Mouse (Mus musculus): Measurements from ENCODE around the gene Ppp6r3.

Gene Ppp6r3

DNA sequence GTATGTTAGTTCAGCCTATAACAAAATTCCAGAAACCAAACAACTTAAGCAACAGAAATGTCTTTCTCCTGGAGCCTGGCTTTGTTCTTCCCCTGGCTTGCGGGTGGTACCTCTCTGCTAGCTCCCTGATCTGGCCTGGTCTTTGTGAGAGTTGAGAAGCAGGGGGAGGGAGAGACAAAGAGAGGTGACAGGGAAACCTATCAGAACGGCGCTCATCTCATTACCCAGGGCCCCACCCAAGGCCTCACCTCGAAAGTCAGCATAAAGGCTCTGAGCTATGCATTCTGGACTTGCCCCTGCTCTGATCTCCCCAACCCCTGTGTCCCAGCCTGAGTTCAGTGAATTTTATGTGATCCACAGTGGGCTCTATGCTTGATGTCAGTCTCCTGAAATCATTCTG, 140.9 kb downstream of the Ppp6r3 start:
- DNase-seq (ENCODE audit: low spot score in 2 of 2): no peak

GRCm38 (mm10) chr19:3434124-3434523, 141.4 kb downstream of the Ppp6r3 start:
- DNase-seq (ENCODE audit: low spot score in 2 of 2): no peak

- DNase-seq (ENCODE audit: low spot score in 2 of 2): no peak
These were observed 143.6 kb downstream of the Ppp6r3 start for GRCm38 (mm10) chr19:3431969-3432368.

DNA sequence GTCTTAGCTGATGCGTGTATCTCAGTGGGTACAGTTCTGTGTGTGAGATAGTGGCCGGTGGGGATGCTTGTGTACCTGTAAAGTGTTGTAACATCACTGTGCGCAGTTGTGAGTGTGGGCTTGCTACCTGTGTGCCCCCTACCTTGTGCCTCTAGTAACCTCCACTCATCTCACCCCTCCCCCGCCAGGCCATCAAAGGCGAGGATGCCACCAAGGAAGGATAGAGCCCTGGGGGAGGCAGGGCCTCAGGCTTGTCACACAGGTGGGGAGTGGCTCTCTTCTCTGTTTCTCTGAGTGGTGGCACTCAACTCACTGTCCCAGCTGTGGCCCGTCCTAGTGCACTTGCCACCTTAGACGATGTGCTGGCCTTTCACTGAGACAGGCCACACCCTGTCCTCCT, 144.5 kb downstream of the Ppp6r3 start:
- DNase-seq (ENCODE audit: low spot score in 2 of 2): no peak

- no peak for DNase-seq (ENCODE audit: low spot score in 2 of 2)
These were observed 146.3 kb downstream of the Ppp6r3 start for GRCm38 (mm10) chr19:3429156-3429816.

DNA sequence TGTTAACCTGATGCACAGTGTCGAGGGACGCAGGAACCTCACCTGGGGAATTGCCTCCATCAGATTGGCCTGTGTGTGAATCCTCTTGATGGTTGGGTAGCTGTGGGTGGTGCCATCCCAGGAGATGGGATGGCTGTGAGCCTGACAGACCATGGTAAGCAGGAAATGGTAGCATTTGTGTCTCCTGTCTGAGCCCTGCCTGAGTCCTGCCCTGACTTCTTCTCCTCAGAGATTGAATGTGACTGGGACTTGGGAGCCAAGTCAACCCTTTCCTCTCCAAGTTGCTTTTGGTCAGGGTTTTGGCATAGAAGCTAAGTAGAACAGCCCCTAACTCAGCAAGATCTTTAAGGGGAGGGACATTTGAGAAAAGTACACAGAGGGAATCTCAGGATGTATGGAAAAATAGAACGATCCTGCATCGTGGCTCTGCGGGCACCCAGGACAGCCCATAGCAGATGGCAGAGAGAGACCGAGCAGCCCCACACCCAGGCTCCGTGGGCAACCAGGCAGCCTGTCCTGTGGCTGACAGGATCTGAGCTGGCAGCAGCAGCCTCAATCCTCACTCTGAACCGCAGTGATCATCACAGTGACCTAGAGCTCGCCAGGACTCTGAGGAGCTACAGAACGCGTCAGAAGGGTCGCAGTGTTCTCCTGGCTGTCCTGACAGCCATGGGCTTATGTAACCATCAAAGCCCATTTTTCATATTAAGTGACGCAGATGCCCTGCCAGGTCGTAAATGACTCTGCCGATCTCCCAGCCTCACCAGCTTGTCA, 147.3 kb downstream of the Ppp6r3 start:
- DNase-seq (ENCODE audit: low spot score in 2 of 2): no peak

GRCm38 (mm10) chr19:3424214-3424613, 151.3 kb downstream of the Ppp6r3 start:
- DNase-seq (ENCODE audit: low spot score in 2 of 2): no peak

DNA sequence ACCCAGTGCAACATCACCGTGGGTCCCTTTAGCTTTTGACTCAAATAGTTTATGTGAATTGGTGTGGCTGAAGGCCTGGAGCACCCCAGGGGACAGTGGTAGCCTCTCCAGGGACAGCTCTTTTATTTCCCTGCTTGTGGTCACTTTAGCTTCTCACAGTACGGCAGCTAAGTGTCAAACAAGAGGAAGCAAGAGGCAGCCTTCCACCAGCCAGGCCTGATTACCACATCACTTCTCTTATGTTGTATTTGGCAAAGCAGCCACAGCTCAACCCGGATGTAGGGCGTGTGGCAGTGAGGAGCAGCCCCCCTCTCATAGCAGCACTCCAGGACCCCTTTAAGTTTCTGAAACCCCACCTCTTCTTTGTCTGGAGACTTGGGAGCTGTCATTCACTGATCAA, 152.6 kb downstream of the Ppp6r3 start:
- DNase-seq (ENCODE audit: low spot score in 2 of 2): no peak

DNA sequence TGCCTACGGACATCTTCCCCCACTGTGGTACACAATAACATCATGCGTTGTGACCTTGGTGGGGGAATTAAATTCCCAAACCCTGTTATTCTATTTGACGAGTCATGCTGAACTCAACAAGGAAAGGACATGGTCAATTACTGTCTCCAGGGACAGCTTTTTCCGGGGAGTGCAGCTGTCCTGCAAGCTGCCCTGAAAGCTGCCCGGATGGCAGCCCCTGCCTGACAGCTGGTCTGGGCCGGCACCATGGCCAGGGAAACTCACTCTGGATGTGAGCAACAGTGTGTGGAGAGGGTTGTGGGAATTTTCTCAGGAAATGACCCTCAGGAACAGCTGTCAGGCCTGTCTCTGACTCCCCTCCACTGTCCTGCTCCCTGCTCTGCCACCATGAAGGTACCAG, 153.1 kb downstream of the Ppp6r3 start:
- no peak for DNase-seq (ENCODE audit: low spot score in 2 of 2)

GRCm38 (mm10) chr19:3419251-3419650, 156.3 kb downstream of the Ppp6r3 start:
- peak in 1 of 2 experiments; percentile 11 for DNase-seq (ENCODE audit: low spot score in 2 of 2)

- peak in 1 of 2 experiments; percentile 7 for DNase-seq (ENCODE audit: low spot score in 2 of 2)
These were observed 161.2 kb downstream of the Ppp6r3 start, which contains the start of gene Gal for GRCm38 (mm10) chr19:3414268-3414733. TSS of gene Gal (minus strand) at chr19:3414544.

GRCm38 (mm10) chr19:3405531-3406281, 169.8 kb downstream of the Ppp6r3 start:
- no peak for DNase-seq (ENCODE audit: low spot score in 2 of 2)
